Mouse (Mus musculus) bone marrow macrophage, adult 2 months (primary cell): ENCODE results near the gene Bag1. TPM values are rescaled to one million over a fixed set of nuclear protein-coding genes. Genes with fewer than 3 reads are reported as not detected.
"Not testable (repeated sequence)": the region's sequence is repeated elsewhere in the genome, so short reads cannot be mapped to it uniquely, and the experiment has no call there.

Experiments
- H3K27ac ChIP-seq: 2 replicates; pipeline ENCODE4 v1.5.1; 2012; ENCODE audit warnings: low read depth, low read length; ENCODE audit not compliant: insufficient read depth
- H3K4me1 ChIP-seq: 2 replicates; pipeline ENCODE4 v1.6.1; 2012; ENCODE audit warnings: low read length; ENCODE audit not compliant: control insufficient read depth, insufficient read depth
- H3K4me3 ChIP-seq: 2 replicates; pipeline ENCODE4 v1.5.1; 2012; ENCODE audit warnings: mild to moderate bottlenecking, low read length, moderate library complexity; ENCODE audit not compliant: insufficient read depth
- CTCF ChIP-seq: IDR thresholded peaks from 2 replicates; pipeline ENCODE4 v1.5.1; 2012; ENCODE audit warnings: low read depth, mild to moderate bottlenecking, low read length, moderate library complexity
- POLR2A ChIP-seq: IDR thresholded peaks from 2 replicates; pipeline ENCODE4 v1.6.1; 2012; ENCODE audit warnings: mild to moderate bottlenecking, low read depth, low read length, borderline replicate concordance
- polyA plus RNA-seq: library from polyadenylated mRNA; stranded (reverse); fragments of >200 nt; gene quantifications from 2 replicates; pipeline ENCODE4 v1.2.4, GENCODE M21; 2012; ENCODE audit not compliant: missing spikeins, insufficient read depth, insufficient read length

Gene Bag1
- polyA plus RNA-seq, 1 experiment: 141 TPM

DNA sequence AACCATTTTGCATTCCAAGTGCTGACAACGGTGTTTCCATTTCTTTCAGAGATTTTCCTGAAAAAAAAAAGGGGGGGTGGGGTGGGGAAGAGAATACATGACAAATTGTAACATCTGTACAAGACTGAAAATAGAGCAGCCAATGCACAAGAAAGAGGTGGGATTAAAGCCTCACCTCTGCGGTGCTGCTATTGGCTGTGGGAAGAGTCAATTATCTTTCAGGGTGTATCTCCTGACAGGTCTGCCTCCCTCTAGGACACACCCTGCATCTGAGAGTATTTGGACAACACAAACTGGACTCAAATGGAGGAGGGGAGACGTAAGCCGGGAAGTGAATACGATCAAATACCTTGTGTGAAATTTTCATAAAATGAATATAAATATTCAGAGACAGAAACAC lies 4.4 kb downstream of the Bag1 start:
- Histone ChIP-seq H3K27ac (no peak overlapping the region), H3K4me3 (no peak overlapping the region), H3K4me1 (peaks cover 13% of the 10 kb centered on the region)
- TF ChIP-seq CTCF: no peak
- TF ChIP-seq POLR2A: no peak

GRCm38 (mm10) chr4:40938793-40939192 lies 9.3 kb downstream of the Bag1 start:
- no peak for TF ChIP-seq POLR2A
- no peak for TF ChIP-seq CTCF
- Histone ChIP-seq H3K27ac (no peak overlapping the region), H3K4me1 (no peaks in the 10 kb centered on the region), H3K4me3 (no peak overlapping the region)

GRCm38 (mm10) chr4:40936175-40936839 lies 11.8 kb downstream of the Bag1 start:
- Histone ChIP-seq H3K4me1 (no peaks in the 10 kb centered on the region), H3K27ac (no peak overlapping the region), H3K4me3 (no peak overlapping the region)
- no peak for TF ChIP-seq CTCF
- TF ChIP-seq POLR2A: no peak

DNA sequence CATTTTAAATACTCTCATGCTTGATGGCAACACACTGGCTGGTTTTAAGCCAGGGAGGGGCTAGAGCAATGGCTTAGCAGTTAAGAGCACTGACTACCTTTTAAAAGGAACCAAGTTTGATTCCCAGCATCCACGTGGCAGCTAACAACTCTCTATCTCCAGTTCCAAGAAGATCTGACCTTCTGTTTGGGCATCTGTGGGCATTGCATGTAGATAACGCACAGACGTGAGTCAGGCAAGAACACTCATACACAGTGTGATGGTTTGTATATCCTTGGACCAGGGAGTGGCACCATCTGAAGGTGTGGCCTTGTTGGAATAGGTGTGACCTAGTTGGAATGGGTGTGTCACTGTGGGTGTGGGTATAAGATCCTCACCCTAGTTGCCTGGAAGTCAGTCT lies 13.7 kb downstream of the Bag1 start:
- not testable (repeated sequence) for H3K4me1 ChIP-seq, H3K27ac ChIP-seq, H3K4me3 ChIP-seq

DNA sequence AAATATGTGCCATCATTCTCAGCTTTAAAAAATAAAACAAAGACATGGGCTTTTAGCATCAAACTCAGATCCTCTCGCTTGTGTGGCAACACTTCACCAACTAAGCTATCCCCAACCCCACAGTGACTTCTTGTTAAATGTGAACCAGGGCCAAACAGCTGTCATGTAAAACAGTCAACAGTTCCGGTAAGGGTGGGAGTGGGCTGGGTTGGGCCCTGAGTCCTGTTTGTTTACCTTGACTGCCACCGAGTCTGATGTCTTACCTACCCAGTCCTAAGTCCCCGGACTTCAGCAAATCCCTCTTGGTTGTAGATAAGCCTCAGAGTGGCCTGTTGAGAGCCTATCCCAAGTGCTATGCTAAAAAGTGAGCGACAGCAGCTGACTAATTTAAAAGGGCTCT lies 14.4 kb downstream of the Bag1 start:
- no peaks in the 10 kb centered on the region for H3K4me1 ChIP-seq
- TF ChIP-seq CTCF (no peak), POLR2A (no peak)
- H3K4me3 ChIP-seq: no peak overlapping the region
- no peak overlapping the region for H3K27ac ChIP-seq

- H3K27ac ChIP-seq: no peak overlapping the region
- TF ChIP-seq CTCF: no peak
- no peak for TF ChIP-seq POLR2A
- no peaks in the 10 kb centered on the region for H3K4me1 ChIP-seq
- no peak overlapping the region for H3K4me3 ChIP-seq
These were observed 19.0 kb downstream of the Bag1 start for GRCm38 (mm10) chr4:40929046-40929445.

GRCm38 (mm10) chr4:40925568-40925967 lies 22.5 kb downstream of the Bag1 start:
- Histone ChIP-seq H3K4me3 (no peak overlapping the region), H3K4me1 (no peaks in the 10 kb centered on the region), H3K27ac (no peak overlapping the region)
- TF ChIP-seq POLR2A: no peak
- TF ChIP-seq CTCF: no peak

- TF ChIP-seq POLR2A: no peak
- no peak for TF ChIP-seq CTCF
- H3K4me1 ChIP-seq: no peaks in the 10 kb centered on the region
- H3K4me3 ChIP-seq: no peak overlapping the region
- H3K27ac ChIP-seq: no peak overlapping the region
These were observed 24.9 kb downstream of the Bag1 start for GRCm38 (mm10) chr4:40923087-40923651.

DNA sequence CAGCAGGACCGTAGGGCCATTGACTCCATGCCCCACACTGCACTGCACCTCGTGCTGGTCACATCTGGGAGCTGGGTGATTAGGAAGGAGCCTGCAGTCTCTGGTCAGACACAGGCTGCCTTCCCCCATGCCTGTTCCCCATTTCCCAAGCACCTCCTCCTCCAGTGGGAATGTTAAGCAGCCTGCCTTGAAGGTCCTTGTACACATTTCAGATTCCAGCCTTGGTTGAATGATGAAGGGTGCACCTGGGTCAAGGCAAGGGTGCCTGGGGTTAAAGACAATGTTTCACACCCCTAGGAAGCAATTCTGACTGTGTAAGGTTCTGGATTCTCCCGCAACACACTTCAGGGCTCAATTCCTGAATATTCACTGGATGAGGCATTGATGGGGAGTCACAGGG lies 26.8 kb downstream of the Bag1 start:
- Histone ChIP-seq H3K4me1 (no peaks in the 10 kb centered on the region), H3K4me3 (no peak overlapping the region), H3K27ac (no peak overlapping the region)
- TF ChIP-seq POLR2A (no peak), CTCF (no peak)

DNA sequence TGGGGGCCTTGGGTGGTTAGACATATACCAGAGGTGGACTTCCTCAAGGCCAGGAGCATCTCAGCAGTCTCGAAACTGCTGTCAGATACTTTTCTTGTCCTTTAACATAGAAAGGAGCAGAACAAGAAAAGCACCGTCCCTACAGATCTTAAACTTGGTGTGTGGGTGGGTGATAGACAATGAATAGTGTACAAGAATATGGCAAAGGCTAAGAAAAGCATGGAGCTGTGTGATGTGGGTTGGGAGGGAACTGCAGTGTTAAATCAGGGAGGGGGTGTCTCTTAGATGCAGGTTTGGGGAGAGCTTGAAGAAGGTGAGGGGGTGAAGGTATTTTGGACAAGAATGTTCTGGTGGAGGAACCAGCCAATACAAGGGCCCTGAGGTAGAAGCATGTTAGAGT lies 27.5 kb downstream of the Bag1 start:
- Histone ChIP-seq H3K4me3 (no peak overlapping the region), H3K4me1 (no peaks in the 10 kb centered on the region), H3K27ac (no peak overlapping the region)
- no peak for TF ChIP-seq CTCF
- TF ChIP-seq POLR2A: no peak

GRCm38 (mm10) chr4:40919785-40920184 lies 28.3 kb downstream of the Bag1 start, which contains the start of gene Spink4:
Spink4 (plus strand) TSS chr4:40920052.
- TF ChIP-seq CTCF: no peak
- no peak for TF ChIP-seq POLR2A
- Histone ChIP-seq H3K27ac (no peak within 1 kb of the TSS), H3K4me3 (no peak within 1 kb of the TSS), H3K4me1 (peaks cover under 1% of the 10 kb centered on the region; the same call in 1 of the 2 replicates)
